8 mouse cellular contexts compared by ENCODE assay signal in genomic region chr6:100483084-100483810, GRCm38 (mm10).
DNase-seq lines count a peak whose midpoint lies in the region; ATAC-seq and TF ChIP-seq lines count a peak whose summit lies in the region.

No protein-coding gene starts in this region.

- no peak for DNase-seq in heart, adult 11 months
- DNase-seq in embryonic facial prominence, embryonic 11.5 days (ENCODE audit: low spot score) = peak; percentile 49
- no peak for DNase-seq in ovary, postnatal 36 days (ENCODE audit: low spot score)
- DNase-seq in layer of hippocampus, adult 2 months (ENCODE audit: low spot score in 2 of 2) = no peak
- DNase-seq in T-cell, adult 2 months (ENCODE audit: low spot score) = no peak

- peak overlapping the region; percentile 65 for H3K4me2 ChIP-seq in heart, embryonic 12.5 days
- no peak overlapping the region for H3K4me2 ChIP-seq in embryonic facial prominence, embryonic 11.5 days (ENCODE audit: low read depth, low read length)
- 0 out of 2 replicates have a peak overlapping the region, but pooled peaks have one; percentile 1 for H3K4me2 ChIP-seq in limb, embryonic 15.5 days

- H3K4me3 ChIP-seq in heart, embryonic 12.5 days = peak overlapping the region; percentile 27
- peak overlapping the region; percentile 8 for H3K4me3 ChIP-seq in E14TG2a.4 (replicated peaks; ENCODE audit: low read length)
- H3K4me3 ChIP-seq in embryonic facial prominence, embryonic 11.5 days (ENCODE audit: low read depth, low read length) = no peak overlapping the region
- H3K4me3 ChIP-seq in limb, embryonic 15.5 days = no peak overlapping the region
- no peak overlapping the region for H3K4me3 ChIP-seq in layer of hippocampus, adult 2 months

- 0 out of 2 replicates have a peak overlapping the region, but pooled peaks have one; percentile 57 for H3K27ac ChIP-seq in heart, embryonic 12.5 days (ENCODE audit: poor library complexity, severe bottlenecking)
- no peak overlapping the region for H3K27ac ChIP-seq in embryonic facial prominence, embryonic 11.5 days (replicated peaks; ENCODE audit: low read depth, low read length)
- 0 out of 2 replicates have a peak overlapping the region, but pooled peaks have one; percentile 6 for H3K27ac ChIP-seq in limb, embryonic 15.5 days
- H3K27ac ChIP-seq in layer of hippocampus, adult 2 months = no peak overlapping the region

- H3K4me1 ChIP-seq in heart, embryonic 12.5 days (replicated peaks) = peaks cover 41% of the 10 kb centered on the region
- peaks cover 55% of the 10 kb centered on the region for H3K4me1 ChIP-seq in E14TG2a.4 (replicated peaks; ENCODE audit: low read depth, low read length)
- no peaks in the 10 kb centered on the region for H3K4me1 ChIP-seq in embryonic facial prominence, embryonic 11.5 days (ENCODE audit: control insufficient read depth, insufficient read depth, low read length)
- peaks cover 24% of the 10 kb centered on the region for H3K4me1 ChIP-seq in limb, embryonic 15.5 days

- ATAC-seq in heart, embryonic 12.5 days (ENCODE audit: insufficient number of reproducible peaks, low FRiP score) = no peak
- ATAC-seq in embryonic facial prominence, embryonic 11.5 days (replicated peaks; ENCODE audit: insufficient number of reproducible peaks, low FRiP score, low TSS enrichment, low read depth) = no peak
- no peak for ATAC-seq in limb, embryonic 15.5 days (ENCODE audit: insufficient number of reproducible peaks, low FRiP score, low TSS enrichment, low read depth)

- H3K9ac ChIP-seq in heart, embryonic 12.5 days = no peak overlapping the region; the same call in 1 of the 2 replicates
- no peak overlapping the region for H3K9ac ChIP-seq in embryonic facial prominence, embryonic 11.5 days (replicated peaks; ENCODE audit: low read length)
- H3K9ac ChIP-seq in limb, embryonic 15.5 days = no peak overlapping the region

- H3K9me3 ChIP-seq in heart, embryonic 12.5 days (replicated peaks) = peaks cover 10% of the 10 kb centered on the region
- peaks cover 9% of the 10 kb centered on the region; the same call in 1 of the 2 replicates for H3K9me3 ChIP-seq in E14TG2a.4 (ENCODE audit: low read length)
- no peaks in the 10 kb centered on the region for H3K9me3 ChIP-seq in embryonic facial prominence, embryonic 11.5 days (replicated peaks; ENCODE audit: control insufficient read depth, low read length)
- no peaks in the 10 kb centered on the region for H3K9me3 ChIP-seq in limb, embryonic 15.5 days

- H3K36me3 ChIP-seq in heart, embryonic 12.5 days = no peaks in the 10 kb centered on the region
- no peaks in the 10 kb centered on the region for H3K36me3 ChIP-seq in E14TG2a.4 (ENCODE audit: insufficient read depth, low read length)
- no peaks in the 10 kb centered on the region for H3K36me3 ChIP-seq in embryonic facial prominence, embryonic 11.5 days (replicated peaks; ENCODE audit: control insufficient read depth, insufficient read depth, low read depth, low read length)
- no peaks in the 10 kb centered on the region for H3K36me3 ChIP-seq in limb, embryonic 15.5 days

- no peak for TF ChIP-seq CTCF in E14TG2a.4 (conservative IDR thresholded peaks at IDR 0.05; ENCODE audit: low read length)
- no peak for TF ChIP-seq CTCF in layer of hippocampus, adult 2 months (conservative IDR thresholded peaks at IDR 0.05)

- peaks cover 11% of the 10 kb centered on the region; the same call in 1 of the 2 replicates for H3K27me3 ChIP-seq in heart, embryonic 12.5 days (replicated peaks)
- no peaks in the 10 kb centered on the region for H3K27me3 ChIP-seq in E14TG2a.4 (ENCODE audit: insufficient read depth, low read length)
- no peaks in the 10 kb centered on the region for H3K27me3 ChIP-seq in embryonic facial prominence, embryonic 11.5 days (ENCODE audit: control insufficient read depth, insufficient read depth, low read length)
- H3K27me3 ChIP-seq in limb, embryonic 15.5 days = no peaks in the 10 kb centered on the region

- WGBS in heart, embryonic 12.5 days = 3% methylated on average over 14 of the region's 14 CpGs
- 9% methylated on average over 14 of the region's 14 CpGs for WGBS in embryonic facial prominence, embryonic 11.5 days
- WGBS in limb, embryonic 15.5 days = 4% methylated on average over 14 of the region's 14 CpGs

Comparison
In these comparisons a context has a peak if more than half of its experiments do, and no peak if none do; other contexts are left out.
1. H3K27ac ChIP-seq: peak in heart, embryonic 12.5 days (single experiment) and limb, embryonic 15.5 days (single experiment); none in embryonic facial prominence, embryonic 11.5 days (single experiment) and layer of hippocampus, adult 2 months (single experiment).
2. H3K4me3 ChIP-seq: peak in heart, embryonic 12.5 days (single experiment) and E14TG2a.4 (single experiment); none in embryonic facial prominence, embryonic 11.5 days (single experiment), limb, embryonic 15.5 days (single experiment) and layer of hippocampus, adult 2 months (single experiment).